ENCODE assay signal across 20 mouse cellular contexts in genomic region chrX:101394341-101394740, GRCm38 (mm10). TPM values are rescaled to one million over a fixed set of nuclear protein-coding genes. Genes with fewer than 3 reads are reported as not detected.
"Had no signal": no experiment of that assay in that cellular context is flagged by ENCODE, and none has a peak within 500 bp of the region (broad histone marks: within the 10 kb centered on the region; RNA-seq: fewer than 3 reads in every experiment).

No protein-coding gene starts in this region.

- DNase-seq: lung, adult 18-20 months; lung, embryonic 14.5 days; lung, postnatal 10 days; lung, postnatal 4 days; midbrain, embryonic 14.5 days; retina, postnatal 1 day; right cerebral cortex, adult 18-20 months; right cerebral cortex, postnatal 25 days; right cerebral cortex, postnatal 4 days; spleen, adult 18-20 months; thymus, adult 18-20 months; thymus, postnatal 14 days; thymus, postnatal 36 days had no signal

- H3K9me3 ChIP-seq: midbrain, embryonic 10.5 days; midbrain, embryonic 12.5 days; neural tube, embryonic 13.5 days; neural tube, embryonic 15.5 days had no signal

- H3K27ac ChIP-seq: midbrain, embryonic 10.5 days; midbrain, embryonic 12.5 days; neural tube, embryonic 13.5 days; neural tube, embryonic 15.5 days had no signal

- H3K36me3 ChIP-seq: midbrain, embryonic 10.5 days; midbrain, embryonic 12.5 days; neural tube, embryonic 13.5 days; neural tube, embryonic 15.5 days had no signal

- H3K9ac ChIP-seq: lung, embryonic 14.5 days; midbrain, embryonic 12.5 days; neural tube, embryonic 13.5 days; neural tube, embryonic 15.5 days had no signal

- H3K4me1 ChIP-seq: midbrain, embryonic 12.5 days; neural tube, embryonic 13.5 days; neural tube, embryonic 15.5 days had no signal

- H3K4me3 ChIP-seq: midbrain, embryonic 10.5 days; midbrain, embryonic 12.5 days; myocyte; neural tube, embryonic 13.5 days; neural tube, embryonic 15.5 days had no signal

RNA-seq across cellular contexts. Expression of gene Gjb1, which starts 18.2 kb away (rescaled TPM):
- total RNA-seq: megakaryocyte, adult 5-6 weeks; megakaryocyte-erythroid progenitor cell, adult 5-6 weeks had no signal
